Mouse (Mus musculus) limb, embryonic 10.5 days (tissue): ENCODE measurements at regions not wholly inside any gene's neighbourhood (a gene's known extent, or its start where the extent isn't known, plus 50 kb on each side); places are given as distances from the start of the nearest gene placed in this dataset.
"Not testable (repeated sequence)": the region's sequence is repeated elsewhere in the genome, so short reads cannot be mapped to it uniquely, and the experiment has no call there.

ENCODE experiments used
- DNase-seq: peaks from one replicate; pipeline ENCODE4 v3.0.0-alpha.2; 2017; ENCODE audit warnings: low spot score
- H3K27ac ChIP-seq: fragments of 300-500 bp; sonication (generic); 2 replicates; pipeline ENCODE4 v1.5.1; 2016; ENCODE audit warnings: mild to moderate bottlenecking
- H3K27me3 ChIP-seq: fragments of 300-500 bp; sonication (generic); 2 replicates; pipeline ENCODE4 v1.6.1; 2016; ENCODE audit warnings: low read depth, mild to moderate bottlenecking; ENCODE audit not compliant: poor library complexity, severe bottlenecking
- H3K36me3 ChIP-seq: fragments of 300-500 bp; sonication (generic); 2 replicates; pipeline ENCODE4 v1.6.1; 2016; ENCODE audit warnings: mild to moderate bottlenecking, moderate library complexity
- H3K4me1 ChIP-seq: fragments of 300-500 bp; sonication (generic); 2 replicates; pipeline ENCODE4 v1.6.1; 2016
- H3K4me3 ChIP-seq: fragments of 300-500 bp; sonication (generic); 2 replicates; pipeline ENCODE4 v1.5.1; 2016; ENCODE audit warnings: mild to moderate bottlenecking, moderate library complexity
- H3K9me3 ChIP-seq: fragments of 300-500 bp; sonication (generic); replicated peaks from 2 replicates; pipeline ENCODE4 v1.6.1; 2016; ENCODE audit warnings: mild to moderate bottlenecking
- whole genome bisulfite sequencing: fragments of 180-500 bp; shearing (Covaris S2); methylation state at CpG from one replicate; pipeline ENCODE4 v1.1.7; 2016; 5-methylcytosine and 5-hydroxymethylcytosine counted together

DNA sequence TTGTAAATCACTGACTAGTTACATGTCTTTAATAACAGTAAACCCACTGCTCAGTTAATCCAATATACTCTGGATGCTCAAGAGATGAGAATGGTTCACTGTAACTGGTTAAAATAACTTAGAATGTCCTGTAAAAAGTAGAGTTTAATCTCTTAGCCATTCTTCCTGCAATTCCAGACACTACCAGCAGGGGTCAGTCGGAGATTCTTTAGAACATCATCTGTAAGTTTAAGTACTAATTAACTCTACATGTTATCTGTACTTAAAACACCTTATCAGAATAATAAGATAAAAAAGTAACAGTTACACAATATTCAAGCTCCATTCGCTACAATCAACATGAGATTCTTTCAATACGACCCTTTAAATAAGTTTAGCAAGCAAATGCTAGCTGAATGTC lies 58.7 kb upstream of the Olig3 start:
- no peak overlapping the region for H3K27ac ChIP-seq
- H3K9me3 ChIP-seq: no peaks in the 10 kb centered on the region
- H3K27me3 ChIP-seq: no peaks in the 10 kb centered on the region
- no peaks in the 10 kb centered on the region for H3K36me3 ChIP-seq
- WGBS: 54% methylated on average over 3 of the region's 3 CpGs
- no peak overlapping the region for H3K4me3 ChIP-seq
- DNase-seq: no peak
- no peaks in the 10 kb centered on the region for H3K4me1 ChIP-seq

- Histone ChIP-seq H3K9me3 (no peaks in the 10 kb centered on the region), H3K36me3 (no peaks in the 10 kb centered on the region), H3K27me3 (no peaks in the 10 kb centered on the region), H3K27ac (no peak overlapping the region), H3K4me1 (no peaks in the 10 kb centered on the region), H3K4me3 (no peak overlapping the region)
- WGBS: 83% methylated on average over 7 of the region's 7 CpGs
- no peak for DNase-seq
These were observed 60.8 kb upstream of the Olig3 start for GRCm38 (mm10) chr10:19295388-19296013.

- no peak for DNase-seq
- 91% methylated on average over 5 of the region's 5 CpGs for WGBS
These were observed 64.9 kb upstream of the Olig3 start for GRCm38 (mm10) chr10:19291474-19291873.

GRCm38 (mm10) chr10:19291039-19291438 lies 65.3 kb upstream of the Olig3 start:
- not testable (repeated sequence) for H3K36me3 ChIP-seq, DNase-seq, H3K27ac ChIP-seq, H3K27me3 ChIP-seq, H3K4me1 ChIP-seq, H3K9me3 ChIP-seq, H3K4me3 ChIP-seq
- WGBS: 95% methylated on average over 3 of the region's 3 CpGs

More at GRCm38 (mm10) chr10:19291474-19291873, 64.9 kb upstream of the Olig3 start:
- Histone ChIP-seq H3K4me3 (no peak overlapping the region), H3K36me3 (no peaks in the 10 kb centered on the region), H3K4me1 (no peaks in the 10 kb centered on the region), H3K9me3 (no peaks in the 10 kb centered on the region), H3K27ac (no peak overlapping the region), H3K27me3 (no peaks in the 10 kb centered on the region)

DNA sequence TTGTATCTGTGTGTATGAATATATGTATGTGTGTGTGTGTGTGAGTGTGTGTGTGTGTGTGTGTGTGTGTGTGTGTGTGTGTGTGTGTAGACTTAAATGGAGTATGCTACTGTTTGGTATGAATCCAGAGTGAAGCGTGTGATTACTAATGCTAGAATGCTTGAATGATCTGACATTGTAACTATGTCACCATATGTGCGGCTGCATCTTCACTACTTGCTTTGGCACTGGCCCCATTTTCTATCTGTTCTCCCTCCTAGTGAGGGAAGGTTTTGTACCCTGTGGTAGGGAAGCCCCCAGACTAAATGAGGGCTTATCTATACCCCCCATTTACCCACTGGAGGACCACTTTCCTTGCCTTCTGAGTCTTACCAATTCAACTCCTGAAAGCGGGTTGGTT lies 74.2 kb upstream of the Olig3 start:
- Histone ChIP-seq H3K36me3 (no peaks in the 10 kb centered on the region), H3K4me3 (no peak overlapping the region), H3K9me3 (no peaks in the 10 kb centered on the region), H3K27me3 (no peaks in the 10 kb centered on the region), H3K27ac (no peak overlapping the region), H3K4me1 (no peaks in the 10 kb centered on the region)
- WGBS: 97% methylated on average over 3 of the region's 3 CpGs
- DNase-seq: no peak

DNA sequence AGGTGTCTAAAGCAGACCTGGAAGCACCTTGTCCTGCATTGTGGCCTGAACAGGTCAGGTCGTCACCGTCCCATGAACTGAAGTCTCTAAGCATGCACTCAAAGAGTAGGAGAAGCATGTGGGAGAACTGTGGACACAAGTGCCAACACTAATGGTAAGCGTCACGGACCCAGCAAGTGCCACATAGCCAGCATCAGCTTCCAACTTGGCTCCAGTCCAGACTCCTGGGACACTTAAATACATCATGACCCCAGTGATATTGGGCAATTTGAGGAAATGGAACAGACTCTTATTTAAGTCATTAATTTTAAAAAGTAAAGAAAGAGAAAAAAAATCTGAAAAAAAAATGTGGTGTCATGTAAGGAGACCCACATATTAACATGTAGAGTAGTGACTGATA lies 75.3 kb upstream of the Olig3 start:
- Histone ChIP-seq H3K9me3 (no peaks in the 10 kb centered on the region), H3K27ac (no peak overlapping the region), H3K4me3 (no peak overlapping the region), H3K4me1 (no peaks in the 10 kb centered on the region), H3K27me3 (no peaks in the 10 kb centered on the region), H3K36me3 (no peaks in the 10 kb centered on the region)
- 98% methylated on average over 4 of the region's 4 CpGs for WGBS
- DNase-seq: no peak

- Histone ChIP-seq H3K4me3 (no peak overlapping the region), H3K9me3 (no peaks in the 10 kb centered on the region), H3K4me1 (no peaks in the 10 kb centered on the region), H3K36me3 (no peaks in the 10 kb centered on the region), H3K27me3 (no peaks in the 10 kb centered on the region), H3K27ac (no peak overlapping the region)
- DNase-seq: no peak
- WGBS: 47% methylated on average over 5 of the region's 5 CpGs
These were observed 78.0 kb upstream of the Olig3 start for GRCm38 (mm10) chr10:19278189-19278842.

- Histone ChIP-seq H3K4me3 (no peak overlapping the region), H3K9me3 (no peaks in the 10 kb centered on the region), H3K36me3 (no peaks in the 10 kb centered on the region), H3K27ac (no peak overlapping the region), H3K27me3 (no peaks in the 10 kb centered on the region), H3K4me1 (no peaks in the 10 kb centered on the region)
- DNase-seq: no peak
- 65% methylated on average over 9 of the region's 9 CpGs for WGBS
These were observed 79.1 kb upstream of the Olig3 start for GRCm38 (mm10) chr10:19277103-19277827.

DNA sequence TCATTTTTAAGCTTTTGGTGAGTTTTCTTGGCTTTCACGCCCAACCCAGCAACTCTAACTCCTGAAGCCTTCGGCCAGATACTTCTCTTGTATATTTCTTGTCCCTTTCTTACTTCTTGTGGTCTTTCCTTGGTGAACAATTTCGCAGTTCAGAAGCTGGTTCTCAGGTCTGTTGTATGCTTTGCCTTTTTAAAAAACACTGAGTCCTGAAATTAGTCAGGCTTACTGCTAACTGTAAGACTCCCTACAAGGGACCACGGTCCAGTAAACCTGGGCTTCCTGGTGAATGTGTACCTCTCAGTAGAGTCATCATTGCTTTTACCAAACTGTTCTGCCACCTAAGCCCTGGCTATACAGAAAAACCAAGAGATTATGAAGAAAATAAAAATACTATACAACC lies 81.3 kb upstream of the Olig3 start:
- no peaks in the 10 kb centered on the region for H3K9me3 ChIP-seq
- 90% methylated on average over 4 of the region's 4 CpGs for WGBS
- no peaks in the 10 kb centered on the region for H3K4me1 ChIP-seq
- H3K27me3 ChIP-seq: no peaks in the 10 kb centered on the region
- H3K27ac ChIP-seq: no peak overlapping the region
- no peaks in the 10 kb centered on the region for H3K36me3 ChIP-seq
- H3K4me3 ChIP-seq: no peak overlapping the region
- no peak for DNase-seq

DNA sequence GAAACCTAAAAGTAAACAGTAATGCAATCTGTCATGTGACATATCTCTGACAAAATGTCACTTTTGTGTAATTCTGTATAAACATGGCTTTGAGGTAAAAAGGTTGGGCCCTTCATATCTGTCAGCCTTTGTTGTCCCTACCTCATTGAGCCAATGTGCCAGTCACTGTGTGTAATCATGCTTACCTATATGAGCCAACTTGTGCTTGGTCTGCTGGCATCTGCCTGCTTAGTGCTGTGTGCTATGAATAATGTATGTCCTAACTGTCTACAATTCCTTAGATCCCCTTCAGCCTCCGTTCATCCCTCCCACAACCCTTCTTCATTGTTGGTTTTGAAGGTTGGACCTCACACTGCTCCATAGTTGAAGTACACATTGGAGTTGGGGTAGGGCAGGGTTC lies 86.9 kb upstream of the Olig3 start:
- Histone ChIP-seq H3K4me3 (no peak overlapping the region), H3K36me3 (no peaks in the 10 kb centered on the region), H3K4me1 (no peaks in the 10 kb centered on the region), H3K27ac (no peak overlapping the region), H3K27me3 (no peaks in the 10 kb centered on the region), H3K9me3 (no peaks in the 10 kb centered on the region)
- no peak for DNase-seq
- 76% methylated on average over 1 of the region's 1 CpGs for WGBS

- Histone ChIP-seq H3K9me3 (no peaks in the 10 kb centered on the region), H3K4me3 (no peak overlapping the region), H3K27ac (no peak overlapping the region), H3K4me1 (no peaks in the 10 kb centered on the region), H3K36me3 (no peaks in the 10 kb centered on the region), H3K27me3 (no peaks in the 10 kb centered on the region)
- 75% methylated on average over 4 of the region's 4 CpGs for WGBS
- DNase-seq: no peak
These were observed 88.3 kb upstream of the Olig3 start for GRCm38 (mm10) chr10:19268051-19268450.

DNA sequence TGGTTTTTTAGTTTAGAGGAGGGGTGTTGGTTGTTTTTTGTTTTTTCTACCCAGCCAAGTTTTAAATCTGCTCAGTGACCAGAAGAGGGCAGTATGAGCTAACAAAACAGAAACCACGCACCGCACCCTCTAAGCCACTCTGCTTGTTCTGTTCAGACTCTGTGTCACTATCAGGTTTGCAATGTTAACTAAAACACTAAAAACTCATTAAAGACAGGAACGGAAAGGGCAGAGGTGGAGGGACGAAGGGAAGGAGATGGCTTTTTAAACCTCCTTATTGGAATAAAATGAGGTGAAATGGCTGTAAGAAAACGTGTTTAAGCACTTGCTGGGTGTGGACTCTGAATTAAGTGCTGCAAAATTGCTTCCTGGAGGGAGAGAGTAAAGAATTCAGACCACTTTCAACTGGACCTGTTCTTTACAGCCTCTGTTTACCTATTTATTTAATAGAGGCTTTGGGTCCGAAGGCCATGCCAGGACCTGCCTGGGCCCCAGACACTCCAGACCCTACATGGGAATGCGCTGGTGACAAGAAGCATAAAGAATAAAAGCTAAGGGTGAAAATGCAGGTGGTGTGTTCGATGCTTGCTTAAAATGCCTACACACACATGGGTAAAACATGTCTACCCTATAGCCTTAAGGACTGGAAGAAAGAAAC lies 116.1 kb upstream of the Olig3 start:
- no peaks in the 10 kb centered on the region for H3K4me1 ChIP-seq
- 35% methylated on average over 8 of the region's 8 CpGs for WGBS
- H3K27me3 ChIP-seq: no peaks in the 10 kb centered on the region
- H3K4me3 ChIP-seq: no peak overlapping the region
- no peaks in the 10 kb centered on the region for H3K9me3 ChIP-seq
- DNase-seq: peak; percentile 54
- no peak overlapping the region for H3K27ac ChIP-seq
- no peaks in the 10 kb centered on the region for H3K36me3 ChIP-seq

DNA sequence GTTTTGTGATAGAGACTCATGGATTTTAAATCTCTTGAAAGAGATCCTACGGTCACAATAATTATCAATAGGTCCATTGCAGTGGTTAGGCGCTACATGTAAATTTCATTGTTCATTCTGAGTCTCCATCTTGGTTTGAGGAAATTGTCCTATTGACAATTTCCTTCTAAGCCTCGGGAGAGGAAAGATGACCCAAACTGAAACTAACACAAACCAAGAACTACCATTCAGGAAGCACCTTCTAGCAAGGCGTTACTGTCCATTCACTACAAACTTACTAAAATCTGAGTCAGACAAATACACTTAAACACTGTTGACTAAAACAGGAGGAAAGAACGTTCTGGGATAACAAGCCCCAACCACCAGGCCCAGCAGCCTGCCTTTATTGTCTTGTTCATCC lies 140.1 kb upstream of the Olig3 start:
- no peak overlapping the region for H3K27ac ChIP-seq
- WGBS: 88% methylated on average over 5 of the region's 5 CpGs
- H3K4me3 ChIP-seq: no peak overlapping the region
- H3K4me1 ChIP-seq: no peaks in the 10 kb centered on the region
- no peaks in the 10 kb centered on the region for H3K9me3 ChIP-seq
- DNase-seq: no peak
- no peaks in the 10 kb centered on the region for H3K27me3 ChIP-seq
- no peaks in the 10 kb centered on the region for H3K36me3 ChIP-seq
